Mouse (Mus musculus) testis, postnatal 14 days (tissue): Measurements from ENCODE around the gene Cfh.
"Not testable (repeated sequence)": the region's sequence is repeated elsewhere in the genome, so short reads cannot be mapped to it uniquely, and the experiment has no call there.

ENCODE experiments used
- DNase-seq: peaks from one replicate; pipeline ENCODE4 v3.0.0; 2021; ENCODE audit warnings: low spot score

Cfh gene

DNA sequence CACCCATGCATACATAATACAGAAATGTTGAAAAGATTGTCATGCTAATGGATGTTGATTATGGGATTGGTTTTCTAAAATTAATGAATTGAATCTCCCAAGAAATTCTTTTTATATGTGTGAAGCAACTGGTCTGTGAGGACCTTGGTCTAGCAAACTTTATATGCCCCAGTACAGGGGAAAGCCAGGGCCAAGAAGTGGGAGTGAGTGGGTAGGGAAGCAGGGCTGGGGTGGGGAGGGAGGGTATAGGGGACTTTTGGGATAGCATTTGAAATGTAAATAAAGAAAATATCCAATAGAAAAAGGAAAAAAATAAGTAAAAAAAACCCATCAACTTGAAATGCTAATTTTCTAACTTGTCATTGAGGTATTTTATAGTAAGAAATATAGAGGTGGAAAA is at the start of gene Cfh:
Cfh (minus strand) TSS at position 101 of the 400 bp plus-strand sequence.
- DNase-seq = not testable (repeated sequence)

DNA sequence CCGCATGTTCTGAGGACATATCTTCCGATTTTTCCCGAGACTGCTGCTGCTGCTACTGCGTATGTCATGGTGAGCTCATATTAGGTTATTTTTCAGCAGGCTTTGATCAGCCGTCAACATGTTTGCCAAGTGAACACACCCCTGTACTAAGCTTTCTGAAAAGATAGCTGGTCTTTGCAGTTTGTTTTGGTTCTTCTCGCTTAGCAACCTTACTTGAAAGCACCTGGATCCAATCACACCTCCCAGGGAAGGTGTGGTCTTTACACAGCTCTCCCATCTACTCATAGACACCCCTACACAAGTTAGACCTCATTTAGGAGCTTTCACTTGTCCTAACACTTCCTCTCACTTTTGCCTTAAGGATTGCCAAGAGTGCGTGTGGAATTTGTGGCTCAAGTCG is 43.1 kb upstream of the Cfh start:
- no peak for DNase-seq

DNA sequence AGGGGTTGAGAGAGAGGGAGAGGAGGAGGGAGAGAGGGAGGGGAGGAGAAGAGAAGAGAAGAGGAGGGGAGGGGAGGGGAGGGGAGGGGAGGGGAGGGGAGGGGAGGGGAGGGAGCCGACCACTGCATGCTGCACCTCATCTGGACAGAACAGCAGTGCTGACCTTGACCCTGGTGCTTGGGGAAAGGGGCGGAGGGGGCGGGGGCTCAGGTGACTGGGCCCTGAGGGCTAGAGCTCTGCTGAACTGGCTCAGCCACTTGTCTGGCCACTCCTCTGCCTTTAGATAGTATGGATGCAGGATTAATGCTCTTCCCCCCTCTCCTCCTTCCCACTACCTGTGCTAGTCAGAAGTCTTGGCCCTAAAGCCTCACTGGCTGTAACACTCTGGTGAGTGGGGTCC is 41.7 kb upstream of the Cfh start:
- DNase-seq = no peak

DNA sequence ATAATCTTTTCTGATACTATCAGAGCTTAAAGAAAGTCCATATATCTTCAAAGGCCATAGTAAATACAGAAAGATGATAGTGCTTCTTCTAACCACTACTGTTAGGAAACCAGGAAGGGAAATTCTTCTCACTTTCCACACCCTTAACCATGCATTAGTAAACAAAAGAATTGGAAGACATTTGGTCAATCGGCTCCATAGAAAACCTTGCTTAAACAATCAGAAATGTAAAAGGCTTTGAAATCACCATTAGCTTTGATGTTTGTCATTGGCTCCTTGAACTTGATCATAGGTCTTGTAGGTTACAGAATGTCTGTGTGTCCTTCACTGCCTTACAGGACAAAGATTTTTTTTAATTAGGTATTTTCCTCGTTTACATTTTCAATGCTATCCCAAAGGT is 21.8 kb upstream of the Cfh start:
- DNase-seq = no peak

DNA sequence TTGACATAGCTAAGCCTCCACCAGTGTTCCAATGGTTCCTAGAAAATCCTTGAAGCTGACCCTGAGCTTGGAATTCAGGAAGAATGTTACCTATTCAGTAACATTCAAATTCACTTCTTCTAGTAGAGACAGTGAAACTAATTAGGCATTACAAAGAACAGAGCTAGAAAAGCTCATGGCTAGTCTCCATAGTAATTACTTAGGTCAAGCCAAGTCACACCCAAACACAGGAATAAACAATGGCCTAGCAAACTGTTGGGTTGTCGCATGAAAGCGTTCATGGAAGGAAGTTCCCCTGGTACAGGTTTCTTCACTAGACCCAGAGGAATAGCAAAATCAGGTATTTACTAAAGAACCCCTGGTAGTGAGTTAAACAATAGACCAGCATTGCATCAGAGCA is 4.9 kb upstream of the Cfh start:
- not testable (repeated sequence) for DNase-seq

DNA sequence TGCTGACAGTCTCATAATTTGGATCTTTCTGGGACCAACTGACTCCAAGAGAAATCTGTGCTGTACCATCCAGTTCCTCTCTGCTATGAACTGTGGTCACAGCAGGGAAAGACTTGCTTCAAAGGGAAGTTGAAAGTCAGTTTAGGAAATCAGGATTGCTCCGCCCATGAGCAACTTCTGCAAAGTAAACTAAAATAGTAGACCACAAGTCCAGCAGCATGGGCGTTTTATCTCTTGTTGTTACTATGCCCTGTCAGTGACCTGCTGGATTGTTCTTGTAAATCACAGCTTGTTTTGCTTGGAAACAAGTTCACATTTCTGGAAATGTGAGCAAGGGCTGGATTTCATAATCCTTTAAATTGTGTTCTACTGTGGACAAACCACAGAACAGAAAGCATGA is 356 bp downstream of the Cfh start:
- no peak for DNase-seq

DNA sequence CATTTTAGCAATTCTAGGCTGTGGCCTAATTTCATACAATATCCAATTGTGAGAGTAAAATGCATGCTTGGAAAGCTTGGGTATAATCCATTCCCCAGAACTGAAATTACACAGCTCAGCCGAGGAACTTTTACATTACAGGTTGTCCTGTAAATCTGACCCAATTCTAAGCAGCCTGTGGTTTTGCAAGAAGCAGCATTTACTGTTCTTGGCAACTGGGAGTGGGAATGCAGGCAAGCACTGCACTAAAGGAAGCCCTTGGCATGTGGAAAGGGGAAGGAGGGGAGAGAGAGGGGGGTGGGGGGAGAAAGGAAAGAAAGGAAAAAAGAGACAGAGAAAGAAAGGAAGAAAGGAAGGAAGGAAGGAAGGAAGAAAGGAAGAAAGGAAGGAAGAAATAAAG is 3.4 kb downstream of the Cfh start:
- no peak for DNase-seq

DNA sequence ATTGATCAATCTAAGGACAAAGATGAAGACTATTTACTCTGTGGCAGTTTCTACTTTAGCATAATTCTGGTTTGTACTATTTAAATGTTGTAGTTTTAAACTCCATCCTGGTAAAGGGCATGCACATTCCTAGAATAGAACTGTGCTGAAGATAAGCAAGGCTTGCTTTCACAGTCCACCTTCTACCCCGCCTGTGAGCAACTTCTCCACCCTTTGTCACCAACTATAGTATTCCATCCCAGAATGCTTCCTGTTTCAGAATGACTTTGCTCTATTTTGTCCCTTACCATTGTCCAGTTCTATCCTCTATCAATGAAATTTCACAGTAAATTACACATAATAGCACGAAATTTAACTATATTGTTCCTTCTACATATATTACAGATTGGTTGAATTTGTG is 8.1 kb downstream of the Cfh start:
- DNase-seq = no peak

DNA sequence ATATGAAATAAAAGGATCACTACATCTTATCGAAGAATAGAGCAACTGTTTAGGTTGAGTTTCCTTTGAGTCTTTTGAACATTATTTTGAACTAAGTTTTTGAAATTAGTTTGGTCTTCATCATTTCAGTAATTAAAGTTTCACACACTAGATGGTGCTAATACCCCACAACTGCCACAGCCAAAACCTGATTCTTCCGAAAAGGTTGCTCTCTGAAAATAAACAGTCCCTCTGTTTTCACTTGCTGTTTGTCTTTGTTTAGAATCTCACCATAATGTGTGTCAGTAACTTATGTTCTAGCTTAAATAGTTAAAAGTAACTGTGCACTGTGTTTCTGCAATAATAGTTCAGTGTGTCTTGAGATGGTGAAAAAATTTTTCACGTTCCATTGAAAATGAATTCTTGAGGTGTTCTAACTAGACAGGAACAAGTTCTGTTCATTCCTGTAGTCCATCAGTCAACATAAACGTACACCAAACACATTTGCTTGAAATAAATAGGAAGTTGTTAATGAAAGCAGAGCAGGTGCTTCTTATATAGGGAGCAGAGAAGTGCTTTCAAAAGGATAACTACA is 11.9 kb downstream of the Cfh start:
- no peak for DNase-seq

DNA sequence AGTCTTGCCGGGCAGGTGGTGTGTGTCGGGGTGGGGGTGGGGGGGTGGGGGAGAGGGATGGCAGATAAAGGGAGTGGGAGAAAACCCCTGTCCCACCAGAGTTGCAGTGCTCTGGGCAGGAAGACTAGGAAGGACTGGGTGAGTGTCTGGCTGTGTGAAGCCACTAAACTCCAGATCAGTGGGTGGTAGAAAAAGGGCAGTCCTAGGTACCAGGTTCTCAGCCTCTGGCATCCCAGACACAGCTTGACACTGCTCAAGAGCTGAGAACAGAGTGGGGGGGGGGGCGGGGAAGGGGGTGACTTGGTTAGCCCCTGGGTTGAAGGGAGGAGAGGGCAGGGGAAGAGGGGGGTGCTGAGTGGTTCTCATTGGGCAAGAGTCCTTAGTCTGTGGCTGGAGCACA is 24.6 kb downstream of the Cfh start:
- DNase-seq = no peak

DNA sequence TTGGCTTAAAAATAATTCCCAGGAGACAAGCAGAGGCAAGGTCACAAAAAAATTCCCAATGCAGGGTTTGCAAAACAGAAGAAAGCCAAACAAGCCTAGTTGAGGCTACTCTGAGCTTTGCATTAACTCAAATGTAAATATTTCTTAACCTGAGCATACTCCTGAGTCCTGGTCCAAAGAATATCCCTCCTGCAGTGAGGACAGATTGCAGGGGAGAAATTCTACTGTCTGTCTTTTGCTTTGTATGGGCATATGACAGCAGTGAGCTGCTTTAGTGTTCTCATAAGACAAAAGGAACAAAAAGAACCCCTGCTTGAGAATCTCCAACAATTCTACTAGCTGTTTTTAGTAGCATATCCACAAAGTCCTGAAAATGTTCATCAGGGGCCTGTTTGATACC is 114.1 kb downstream of the Cfh start:
- no peak for DNase-seq
